Comparison of ENCODE assay signal across 1 mouse cellular context in the genomic region with DNA sequence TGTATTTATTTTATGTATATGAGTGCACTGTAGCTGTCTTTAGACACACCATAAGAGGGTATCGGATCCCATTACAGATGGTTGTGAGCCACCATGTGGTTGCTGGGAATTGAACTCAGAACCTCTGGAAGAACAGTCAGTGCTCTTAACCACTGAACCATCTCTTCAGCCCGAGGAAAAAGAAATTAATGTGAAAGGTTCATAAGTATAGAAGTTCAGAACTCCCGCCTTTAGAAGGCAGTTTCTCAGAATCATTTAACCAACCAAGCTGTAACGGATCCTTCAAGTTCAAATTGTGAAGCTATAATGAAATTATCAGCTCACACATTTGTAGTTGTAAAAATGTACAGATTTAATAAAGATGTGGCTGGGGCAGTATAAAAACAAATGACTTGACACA. TPM values are rescaled to one million over a fixed set of nuclear protein-coding genes. Genes with fewer than 3 reads are reported as not detected.
"Had no signal": no experiment of that assay in that cellular context is flagged by ENCODE, and none has a peak within 500 bp of the region (broad histone marks: within the 10 kb centered on the region; RNA-seq: fewer than 3 reads in every experiment).

No protein-coding gene starts in this region.

RNA-seq across cellular contexts. Expression of gene Zfp184, which starts 40.8 kb away (rescaled TPM):
- polyA plus RNA-seq: erythroblast, embryonic 14.5 days had no signal
